Mouse (Mus musculus) hindbrain, embryonic 11.5 days (tissue): Measurements from ENCODE around the gene Ppef1. TPM values are rescaled to one million over a fixed set of nuclear protein-coding genes. Genes with fewer than 3 reads are reported as not detected.
"Not testable (repeated sequence)": the region's sequence is repeated elsewhere in the genome, so short reads cannot be mapped to it uniquely, and the experiment has no call there.

Experiments
- ATAC-seq: fragments of 200-750 bp; cut with Nextera tagmentation; 2 replicates; pipeline ENCODE4 v1.8.0; 2017; ENCODE audit warnings: mild to moderate bottlenecking, moderate TSS enrichment, moderate library complexity; ENCODE audit not compliant: low FRiP score
- DNase-seq: peaks from one replicate; pipeline ENCODE4 v3.0.0-alpha.2; 2015; ENCODE audit warnings: low spot score
- H3K27ac ChIP-seq: fragments of 300-500 bp; sonication (generic); 2 replicates; pipeline ENCODE4 v1.5.1; 2014; ENCODE audit warnings: mild to moderate bottlenecking, low read depth, low read length
- H3K27me3 ChIP-seq: fragments of 300-500 bp; sonication (generic); 2 replicates; pipeline ENCODE4 v1.6.1; 2014; ENCODE audit warnings: mild to moderate bottlenecking, low read length, moderate library complexity, mixed read lengths; ENCODE audit not compliant: control insufficient read depth, insufficient read depth
- H3K36me3 ChIP-seq: fragments of 300-500 bp; sonication (generic); 2 replicates; pipeline ENCODE4 v1.6.1; 2014; ENCODE audit warnings: mild to moderate bottlenecking, low read length, moderate library complexity, mixed read lengths; ENCODE audit not compliant: control insufficient read depth, insufficient read depth
- H3K4me1 ChIP-seq: fragments of 300-500 bp; sonication (generic); replicated peaks from 2 replicates; pipeline ENCODE4 v1.6.1; 2014; ENCODE audit warnings: low read length, mixed read lengths; ENCODE audit not compliant: control insufficient read depth, insufficient read depth
- H3K4me2 ChIP-seq: fragments of 300-500 bp; sonication (generic); replicated peaks from 2 replicates; pipeline ENCODE4 v1.6.1; 2014; ENCODE audit warnings: mild to moderate bottlenecking, low read depth, low read length
- H3K4me3 ChIP-seq: fragments of 300-500 bp; sonication (generic); 2 replicates; pipeline ENCODE4 v1.5.1; 2014; ENCODE audit warnings: low read depth, low read length
- H3K9ac ChIP-seq: fragments of 300-500 bp; sonication (generic); 2 replicates; pipeline ENCODE4 v1.6.1; 2014; ENCODE audit warnings: low read depth, low read length
- H3K9me3 ChIP-seq: fragments of 300-500 bp; sonication (generic); 2 replicates; pipeline ENCODE4 v1.6.1; 2016; ENCODE audit warnings: low read length; ENCODE audit not compliant: control insufficient read depth
- WGBS: fragments of 180-500 bp; shearing (Covaris S2); extraction: QIAGEN DNeasy Blood & Tissue Kit; methylation state at CpG from one replicate; pipeline ENCODE4 v1.1.7; 2014; 5-methylcytosine and 5-hydroxymethylcytosine counted together
- polyA plus RNA-seq: library from polyadenylated mRNA; unstranded; fragments of >200 nt; fragmentation: Nextera tagmentation; extraction: Ambion mirVana; gene quantifications from 2 replicates; pipeline ENCODE4 v1.2.1, GENCODE M21; 2014

The Ppef1 gene
- polyA plus RNA-seq: 0.10 TPM in 1 of 2 replicates, not detected in the other

- Histone ChIP-seq H3K4me2 (no peak within 1 kb of the TSS), H3K27ac (no peak within 1 kb of the TSS), H3K9me3 (no peaks in the 10 kb centered on the region), H3K36me3 (no peaks in the 10 kb centered on the region), H3K4me3 (no peak within 1 kb of the TSS), H3K4me1 (no peaks in the 10 kb centered on the region), H3K9ac (no peak within 1 kb of the TSS), H3K27me3 (no peaks in the 10 kb centered on the region; the same call in 1 of the 2 replicates)
- 77% methylated on average over 5 of the region's 5 CpGs for WGBS
- ATAC-seq: no peak
- no peak for DNase-seq
These were observed at the start of gene Ppef1 for GRCm38 (mm10) chrX:160735650-160736049. Gene Ppef1, minus strand, starts transcription at chrX:160735765.

GRCm38 (mm10) chrX:160782276-160782675 lies 46.7 kb upstream of the Ppef1 start:
- DNase-seq: no peak
- Histone ChIP-seq H3K27me3 (peaks cover 2% of the 10 kb centered on the region; the same call in 1 of the 2 replicates), H3K9me3 (no peaks in the 10 kb centered on the region)

GRCm38 (mm10) chrX:160773033-160773432 lies 37.5 kb upstream of the Ppef1 start:
- H3K9me3 ChIP-seq: no peaks in the 10 kb centered on the region
- no peak overlapping the region for H3K4me2 ChIP-seq
- 43% methylated on average over 1 of the region's 1 CpGs for WGBS
- H3K27me3 ChIP-seq: peaks cover 2% of the 10 kb centered on the region; the same call in 1 of the 2 replicates
- DNase-seq (no peak), ATAC-seq (no peak)
- H3K27ac ChIP-seq: no peak overlapping the region
- no peak overlapping the region for H3K9ac ChIP-seq
- no peaks in the 10 kb centered on the region for H3K4me1 ChIP-seq
- no peaks in the 10 kb centered on the region for H3K36me3 ChIP-seq
- H3K4me3 ChIP-seq: no peak overlapping the region

More at GRCm38 (mm10) chrX:160782276-160782675, 46.7 kb upstream of the Ppef1 start:
- 82% methylated on average over 5 of the region's 5 CpGs for WGBS
- Histone ChIP-seq H3K27ac (no peak overlapping the region), H3K4me1 (no peaks in the 10 kb centered on the region), H3K36me3 (no peaks in the 10 kb centered on the region), H3K4me2 (no peak overlapping the region), H3K4me3 (no peak overlapping the region), H3K9ac (no peak overlapping the region)
- ATAC-seq: no peak

- H3K9me3 ChIP-seq, H3K27me3 ChIP-seq, H3K4me1 ChIP-seq, H3K36me3 ChIP-seq, H3K9ac ChIP-seq, H3K4me2 ChIP-seq, H3K27ac ChIP-seq, H3K4me3 ChIP-seq, DNase-seq, ATAC-seq: not testable (repeated sequence)
- 88% methylated on average over 5 of the region's 5 CpGs for WGBS
These were observed 34.1 kb upstream of the Ppef1 start for GRCm38 (mm10) chrX:160769622-160770021.

GRCm38 (mm10) chrX:160767713-160768112 lies 32.1 kb upstream of the Ppef1 start, which contains the start of gene Rs1:
Gene Rs1, plus strand, starts transcription at chrX:160768013.
- H3K27me3 ChIP-seq: peaks cover 8% of the 10 kb centered on the region; the same call in 1 of the 2 replicates
- no peaks in the 10 kb centered on the region for H3K9me3 ChIP-seq
- H3K36me3 ChIP-seq: no peaks in the 10 kb centered on the region
- no peaks in the 10 kb centered on the region for H3K4me1 ChIP-seq
- no peak within 1 kb of the TSS for H3K9ac ChIP-seq
- H3K4me2 ChIP-seq: no peak within 1 kb of the TSS
- H3K27ac ChIP-seq: no peak within 1 kb of the TSS
- H3K4me3 ChIP-seq: no peak within 1 kb of the TSS
- ATAC-seq: no peak
- DNase-seq: no peak
- WGBS: 86% methylated on average over 2 of the region's 2 CpGs

GRCm38 (mm10) chrX:160766233-160766616 lies 30.7 kb upstream of the Ppef1 start:
- DNase-seq (no peak), ATAC-seq (peak; percentile 88)
- Histone ChIP-seq H3K27me3 (peaks cover 8% of the 10 kb centered on the region; the same call in 1 of the 2 replicates), H3K4me3 (peak overlapping the region; percentile 41), H3K4me1 (no peaks in the 10 kb centered on the region), H3K4me2 (peak overlapping the region; percentile 25; the same call in 1 of the 2 replicates), H3K9ac (no peak overlapping the region), H3K27ac (no peak overlapping the region), H3K9me3 (no peaks in the 10 kb centered on the region), H3K36me3 (no peaks in the 10 kb centered on the region)
- WGBS: 18% methylated on average over 15 of the region's 15 CpGs

GRCm38 (mm10) chrX:160765389-160766232 lies 30.0 kb upstream of the Ppef1 start:
- WGBS: 34% methylated on average over 30 of the region's 30 CpGs
- H3K4me1 ChIP-seq: no peaks in the 10 kb centered on the region
- H3K9me3 ChIP-seq: no peaks in the 10 kb centered on the region
- H3K4me2 ChIP-seq: peak overlapping the region; percentile 29
- peaks cover 8% of the 10 kb centered on the region; the same call in 1 of the 2 replicates for H3K27me3 ChIP-seq
- ATAC-seq (peak; percentile 98), DNase-seq (peak; percentile 89)
- no peaks in the 10 kb centered on the region for H3K36me3 ChIP-seq
- peak overlapping the region; percentile 41 for H3K4me3 ChIP-seq
- no peak overlapping the region for H3K9ac ChIP-seq
- no peak overlapping the region for H3K27ac ChIP-seq

GRCm38 (mm10) chrX:160750808-160751207 lies 15.2 kb upstream of the Ppef1 start:
- DNase-seq (no peak), ATAC-seq (no peak)
- no peak overlapping the region for H3K9ac ChIP-seq
- no peak overlapping the region for H3K27ac ChIP-seq
- H3K4me1 ChIP-seq: no peaks in the 10 kb centered on the region
- H3K27me3 ChIP-seq: 0 out of 2 replicates have a peak, but pooled peaks cover 3% of the 10 kb centered on the region
- H3K36me3 ChIP-seq: no peaks in the 10 kb centered on the region
- no peaks in the 10 kb centered on the region for H3K9me3 ChIP-seq
- WGBS: 95% methylated on average over 8 of the region's 8 CpGs
- H3K4me2 ChIP-seq: no peak overlapping the region
- H3K4me3 ChIP-seq: no peak overlapping the region

- H3K36me3 ChIP-seq: no peaks in the 10 kb centered on the region
These were observed 13.1 kb upstream of the Ppef1 start for GRCm38 (mm10) chrX:160748653-160749052.

More at GRCm38 (mm10) chrX:160748653-160749052, 13.1 kb upstream of the Ppef1 start:
- DNase-seq: no peak
- Histone ChIP-seq H3K4me3 (no peak overlapping the region), H3K9me3 (no peaks in the 10 kb centered on the region), H3K27me3 (no peaks in the 10 kb centered on the region), H3K4me1 (no peaks in the 10 kb centered on the region), H3K9ac (no peak overlapping the region), H3K27ac (no peak overlapping the region), H3K4me2 (no peak overlapping the region)
- 80% methylated on average over 1 of the region's 1 CpGs for WGBS
- no peak for ATAC-seq
